Mouse (Mus musculus): ENCODE measurements around the gene Spaca4.

- no peak for TF ChIP-seq POLR2A (IDR thresholded peaks at IDR 0.05; ENCODE audit: borderline replicate concordance, control insufficient read depth, low read depth, low read length)
- no peak for TF ChIP-seq CTCF (IDR thresholded peaks at IDR 0.05; ENCODE audit: control insufficient read depth, insufficient read depth, low read length)
Measured at GRCm38 (mm10) chr7:45702809-45703520, 22.6 kb downstream of the Spaca4 start.

Measured in bone marrow, adult 2 months (tissue).